Mouse (Mus musculus): ENCODE data around the gene Flg.

Gene Flg

DNA sequence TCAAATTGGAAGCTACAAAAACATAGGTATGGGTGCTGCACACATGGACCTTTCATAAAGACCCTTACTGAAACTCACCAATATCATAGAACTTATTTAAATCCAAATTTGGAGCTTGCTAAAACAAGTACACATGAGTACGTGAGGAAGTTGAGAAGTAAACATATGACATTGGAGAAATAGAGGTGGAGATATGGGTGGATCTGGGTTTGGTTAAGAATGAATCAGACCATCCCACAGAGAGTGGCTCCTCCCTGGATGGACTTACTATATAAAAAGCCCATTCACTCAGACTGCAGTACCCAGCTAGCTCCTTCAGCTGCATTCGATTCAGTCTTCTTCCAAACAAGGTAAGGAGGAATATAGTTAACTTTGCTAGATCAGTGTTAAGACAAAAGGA is at the start of gene Flg:
Flg (plus strand) TSS at position 301 of the 400 bp plus-strand sequence.
- DNase-seq (ENCODE audit: low read depth, low spot score) = no peak

DNA sequence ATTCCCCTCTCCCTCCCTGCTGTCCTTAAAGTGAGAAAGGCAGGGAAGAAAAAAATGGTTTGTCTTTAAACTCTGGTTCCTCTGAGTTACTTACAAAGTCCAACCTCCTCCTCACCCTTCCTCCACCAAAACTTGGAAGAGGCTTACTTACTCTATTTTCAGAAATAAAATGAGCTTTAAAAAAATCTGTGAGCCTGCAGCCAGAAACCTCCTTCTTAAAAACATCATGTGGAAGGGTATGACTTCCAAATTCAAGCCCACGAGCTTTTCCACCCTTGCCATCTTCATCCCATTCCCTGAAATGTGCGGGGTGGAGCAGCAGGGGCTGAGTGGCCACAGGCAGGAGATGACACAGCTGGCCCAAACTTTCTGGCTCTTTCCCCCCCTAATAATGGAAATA is 24.2 kb downstream of the Flg start:
- DNase-seq (ENCODE audit: low read depth, low spot score) = no peak

DNA sequence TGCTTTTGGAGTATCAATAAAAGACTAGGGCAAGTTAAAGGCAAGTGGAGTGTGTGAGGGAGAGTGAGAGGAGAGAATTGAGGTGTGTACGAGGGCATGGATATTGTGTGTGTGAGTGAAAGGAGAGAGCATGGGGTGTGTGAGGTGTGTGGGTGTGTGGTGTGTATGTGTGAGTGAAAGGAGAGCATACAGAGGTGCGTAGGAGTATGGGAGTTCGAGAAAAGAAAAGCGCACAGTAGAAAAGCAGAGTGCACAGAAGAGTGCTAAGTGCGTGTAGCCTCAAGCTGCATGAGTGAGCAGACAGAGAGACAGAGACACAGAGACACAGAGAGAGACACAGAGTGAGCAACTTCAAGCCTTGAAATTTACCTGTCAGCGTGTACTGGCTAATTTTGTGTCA is 26.5 kb downstream of the Flg start:
- no peak for DNase-seq (ENCODE audit: low read depth, low spot score)

DNA sequence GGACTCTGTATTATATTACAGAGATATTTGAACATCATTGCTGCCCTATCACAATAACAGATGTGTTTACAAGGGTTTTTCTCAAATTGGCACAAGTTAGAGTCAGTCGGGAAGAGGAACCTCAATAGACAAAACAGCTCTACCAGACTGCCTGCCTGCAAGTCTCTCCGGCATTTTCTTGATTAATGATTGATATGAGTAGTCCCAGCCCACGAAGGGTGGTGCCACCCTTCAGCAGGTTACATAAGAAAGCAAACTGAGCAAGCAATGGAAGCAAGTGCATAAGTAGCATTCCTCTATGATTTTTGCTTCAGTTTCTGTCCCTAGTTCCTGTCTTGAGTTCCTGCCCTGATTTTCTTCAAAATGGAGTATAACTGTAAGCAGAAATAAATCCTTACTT is 28.6 kb downstream of the Flg start:
- no peak for DNase-seq (ENCODE audit: low read depth, low spot score)

DNA sequence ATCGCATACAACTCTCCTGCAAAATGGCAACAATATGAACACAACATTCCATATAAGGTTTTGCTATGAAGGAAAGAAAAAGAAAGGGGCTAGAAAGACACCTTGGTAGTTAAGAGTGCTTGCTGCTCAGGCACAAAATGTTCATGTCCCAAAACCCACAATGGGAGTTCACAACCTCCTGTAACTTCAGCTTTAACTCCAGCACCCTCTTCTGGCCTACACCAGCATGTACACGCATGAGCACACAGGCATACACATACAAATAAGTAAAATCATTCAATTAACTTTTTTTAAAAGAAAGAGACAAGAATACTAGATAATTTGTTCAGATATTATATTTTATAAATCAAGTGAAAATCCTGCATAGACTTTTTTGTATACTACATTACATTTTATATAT is 32.8 kb downstream of the Flg start:
- no peak for DNase-seq (ENCODE audit: low read depth, low spot score)

DNA sequence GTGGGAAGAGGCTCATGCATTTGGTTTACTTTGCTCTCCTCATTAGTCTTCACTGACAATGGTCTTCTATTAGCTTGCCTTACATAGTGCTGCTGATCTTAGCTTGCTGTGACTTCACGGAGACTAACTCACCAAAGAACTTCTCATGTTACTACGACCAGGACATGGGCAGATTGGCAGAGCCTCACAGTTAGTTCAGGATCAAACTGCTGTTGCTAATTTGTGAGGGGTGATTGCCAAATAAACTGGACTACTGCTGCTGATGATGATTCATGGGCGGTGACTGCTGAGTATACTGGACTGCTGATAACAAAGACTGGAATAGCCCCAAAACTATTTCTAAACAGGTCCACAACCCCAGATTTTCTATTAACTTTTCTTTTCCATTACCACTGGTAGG is 38.0 kb downstream of the Flg start:
- DNase-seq (ENCODE audit: low read depth, low spot score) = no peak

DNA sequence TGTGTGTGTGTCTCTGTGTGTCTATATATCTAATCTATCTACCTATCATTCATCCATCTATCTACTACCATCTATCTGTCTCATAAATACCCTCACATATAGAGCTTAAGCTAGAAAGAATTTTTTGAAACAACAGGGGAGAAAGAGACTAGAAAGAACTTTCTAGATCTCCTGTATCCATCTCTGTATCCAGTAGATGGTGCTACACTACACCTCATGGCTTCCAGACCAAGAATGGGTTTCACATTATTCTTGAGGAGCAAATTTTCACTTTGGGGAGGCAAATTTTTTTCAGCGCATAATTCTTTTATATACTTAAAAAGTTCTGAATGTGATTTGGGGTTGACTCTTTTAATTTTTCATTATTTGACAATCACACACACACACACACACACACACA is 41.1 kb downstream of the Flg start:
- DNase-seq (ENCODE audit: low read depth, low spot score) = no peak

DNA sequence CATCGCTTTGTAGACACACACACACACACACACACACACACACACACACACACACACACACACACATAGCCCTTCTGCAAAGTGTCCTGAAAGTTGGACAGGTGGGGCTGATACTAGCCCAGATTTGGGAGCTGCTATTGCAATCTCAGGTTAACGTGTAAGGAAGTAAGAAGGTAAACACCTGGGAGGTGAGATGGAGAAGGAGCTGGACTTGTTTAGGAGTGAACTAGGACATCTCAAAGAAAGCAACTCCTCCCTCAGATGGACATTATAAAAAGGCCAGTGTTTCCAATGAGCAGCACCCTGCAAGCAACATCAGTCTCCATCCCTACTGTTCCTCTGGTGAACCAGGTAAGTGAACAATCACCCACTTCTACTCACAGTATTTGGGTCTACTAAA is 46.1 kb downstream of the Flg start, which contains the start of gene Hrnr:
Hrnr (plus strand) TSS at position 301 of the 400 bp plus-strand sequence.
- no peak for DNase-seq (ENCODE audit: low read depth, low spot score)

DNA sequence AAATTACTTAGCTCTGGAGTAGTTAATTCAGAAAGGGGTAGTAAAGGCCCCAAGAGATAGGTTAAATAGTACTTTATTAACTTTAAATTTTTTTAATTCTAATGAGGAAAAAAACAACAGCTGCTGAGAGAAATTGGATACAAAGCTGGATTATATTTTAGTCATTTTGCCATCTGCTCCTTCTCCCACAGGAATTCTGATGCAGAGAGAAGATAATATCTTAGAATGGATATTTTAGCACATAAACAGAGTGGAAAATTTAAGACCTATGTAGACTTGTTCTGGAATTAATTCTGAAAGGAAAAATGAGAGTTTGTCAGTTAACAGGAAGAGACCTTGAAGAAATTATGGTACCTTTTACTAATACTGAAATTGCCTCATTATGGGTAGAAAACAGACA is 64.4 kb downstream of the Flg start:
- DNase-seq (ENCODE audit: low read depth, low spot score) = no peak

DNA sequence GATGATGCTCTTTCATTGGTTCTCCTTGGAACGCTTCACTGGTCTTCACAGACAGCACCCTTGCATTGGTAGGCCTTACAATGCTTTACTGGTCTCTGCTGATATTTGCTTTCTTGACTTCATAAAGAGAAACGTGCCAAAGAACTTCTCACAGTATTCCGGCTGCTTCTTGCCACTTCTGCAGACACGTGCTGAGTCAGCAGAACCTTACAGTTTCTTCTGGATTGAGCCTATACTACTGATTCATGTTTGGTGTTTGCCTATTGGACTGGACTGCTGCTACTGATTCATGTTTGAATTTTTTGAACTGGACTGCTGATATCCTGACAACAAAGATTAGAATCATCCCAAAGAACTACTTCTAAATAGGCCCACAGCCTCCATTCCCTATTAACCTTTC is 66.7 kb downstream of the Flg start:
- no peak for DNase-seq (ENCODE audit: low read depth, low spot score)

Data from CD4-positive, CD25-positive, alpha-beta regulatory T cell, adult 2 months (primary cell).